Mouse (Mus musculus) testis, adult 2 months (tissue): Measurements from ENCODE around the gene Gm17949.
A peak's percentile ranks its signal among the peaks of the same experiment; 100 is the strongest.

ENCODE experiments used
- CTCF ChIP-seq: fragments of 200-500 bp; IDR thresholded peaks from 2 replicates; pipeline ENCODE4 v1.5.1; 2012; ENCODE audit warnings: low read depth, mild to moderate bottlenecking, inconsistent platforms, low read length, moderate library complexity; ENCODE audit not compliant: control insufficient read depth, insufficient read depth, insufficient replicate concordance
- POLR2A ChIP-seq: fragments of 200-500 bp; IDR thresholded peaks from 2 replicates; pipeline ENCODE4 v1.6.1; 2012; ENCODE audit warnings: low read depth, mild to moderate bottlenecking, inconsistent platforms, low read length, moderate library complexity; ENCODE audit not compliant: control insufficient read depth

GRCm38 (mm10) chr17:56997029-56997667, 14.1 kb upstream of the Gm17949 start, which contains the start of gene Alkbh7:
- TF ChIP-seq POLR2A: peak; percentile 44; the same call in 1 of the 2 replicates
- peak; percentile 45; the same call in 1 of the 2 replicates for TF ChIP-seq CTCF
